Mouse (Mus musculus) liver, postnatal 0 days (tissue): Measurements from ENCODE around the gene Map2k1.

Experiments used
- CTCF ChIP-seq: sonication (generic); IDR thresholded peaks from 2 replicates; pipeline ENCODE4 v1.5.1; 2016; ENCODE audit warnings: antibody characterized with exemption, low read depth
- EP300 ChIP-seq: IDR thresholded peaks from 2 replicates; pipeline ENCODE4 v1.6.1; 2016; ENCODE audit warnings: antibody characterized with exemption, low read depth, mild to moderate bottlenecking

- TF ChIP-seq EP300 = peak; percentile 94
- TF ChIP-seq CTCF = no peak
Observed at GRCm38 (mm10) chr9:64172816-64173665, 80.4 kb downstream of the Map2k1 start, which contains the start of the genes Zwilch and Rpl4.
